Mouse (Mus musculus): ENCODE results near the gene Gm10663.

- TF ChIP-seq CTCF (conservative IDR thresholded peaks at IDR 0.05; ENCODE audit: insufficient read depth, insufficient read length, low read depth, low read length) (no peak), POLR2A (IDR thresholded peaks at IDR 0.05; ENCODE audit: low read depth, low read length) (no peak)
Measured at GRCm38 (mm10) chr8:65032107-65032506, 42.7 kb upstream of the Gm10663 start.

Data from kidney, adult 2 months (tissue).